Mouse (Mus musculus): ENCODE results near the gene Rnf24. TPM values are rescaled to one million over a fixed set of nuclear protein-coding genes. Genes with fewer than 3 reads are reported as not detected.

Rnf24 gene
- polyA plus RNA-seq, 1 experiment from 2014 or later, result 9.7 TPM

GRCm38 (mm10) chr2:131290669-131291068, 62.0 kb downstream of the Rnf24 start:
- Histone ChIP-seq H3K9me3 (no peaks in the 10 kb centered on the region), H3K36me3 (replicated peaks) (peaks cover 96% of the 10 kb centered on the region)

GRCm38 (mm10) chr2:131286276-131286675, 66.4 kb downstream of the Rnf24 start:
- Histone ChIP-seq H3K9me3 (no peaks in the 10 kb centered on the region), H3K4me3 (no peak overlapping the region), H3K4me1 (no peaks in the 10 kb centered on the region), H3K27me3 (replicated peaks; ENCODE audit: low read depth, poor library complexity, severe bottlenecking) (no peaks in the 10 kb centered on the region), H3K36me3 (replicated peaks) (peaks cover 92% of the 10 kb centered on the region), H3K27ac (replicated peaks) (no peak overlapping the region)
- no peak for DNase-seq (ENCODE audit: low spot score)
- 95% methylated on average over 1 of the region's 1 CpGs for WGBS

More at GRCm38 (mm10) chr2:131290669-131291068, 62.0 kb downstream of the Rnf24 start:
- Histone ChIP-seq H3K4me3 (no peak overlapping the region), H3K27ac (replicated peaks) (no peak overlapping the region), H3K4me1 (no peaks in the 10 kb centered on the region), H3K27me3 (replicated peaks; ENCODE audit: low read depth, poor library complexity, severe bottlenecking) (no peaks in the 10 kb centered on the region)
- no peak for DNase-seq (ENCODE audit: low spot score)

GRCm38 (mm10) chr2:131281596-131281995, 71.1 kb downstream of the Rnf24 start:
- WGBS, result 81% methylated on average over 1 of the region's 1 CpGs
- DNase-seq (ENCODE audit: low spot score), result no peak
- no peaks in the 10 kb centered on the region for H3K4me1 ChIP-seq
- H3K27me3 ChIP-seq (replicated peaks; ENCODE audit: low read depth, poor library complexity, severe bottlenecking), result no peaks in the 10 kb centered on the region
- H3K4me3 ChIP-seq, result no peak overlapping the region
- no peak overlapping the region for H3K27ac ChIP-seq (replicated peaks)
- no peaks in the 10 kb centered on the region for H3K9me3 ChIP-seq
- peaks cover 96% of the 10 kb centered on the region for H3K36me3 ChIP-seq (replicated peaks)

GRCm38 (mm10) chr2:131276722-131277121, 76.0 kb downstream of the Rnf24 start:
- Histone ChIP-seq H3K4me3 (no peak overlapping the region), H3K27ac (replicated peaks) (no peak overlapping the region), H3K9me3 (no peaks in the 10 kb centered on the region), H3K4me1 (no peaks in the 10 kb centered on the region), H3K36me3 (replicated peaks) (peaks cover 87% of the 10 kb centered on the region), H3K27me3 (replicated peaks; ENCODE audit: low read depth, poor library complexity, severe bottlenecking) (no peaks in the 10 kb centered on the region)
- 92% methylated on average over 5 of the region's 5 CpGs for WGBS
- DNase-seq (ENCODE audit: low spot score), result no peak

GRCm38 (mm10) chr2:131275493-131275892, 77.2 kb downstream of the Rnf24 start:
- no peak for DNase-seq (ENCODE audit: low spot score)
- Histone ChIP-seq H3K27ac (replicated peaks) (no peak overlapping the region), H3K27me3 (replicated peaks; ENCODE audit: low read depth, poor library complexity, severe bottlenecking) (no peaks in the 10 kb centered on the region), H3K4me1 (no peaks in the 10 kb centered on the region), H3K9me3 (no peaks in the 10 kb centered on the region), H3K4me3 (no peak overlapping the region), H3K36me3 (replicated peaks) (peaks cover 87% of the 10 kb centered on the region)
- WGBS, result 98% methylated on average over 3 of the region's 3 CpGs

- H3K27me3 ChIP-seq (replicated peaks; ENCODE audit: low read depth, poor library complexity, severe bottlenecking), result no peaks in the 10 kb centered on the region
- DNase-seq (ENCODE audit: low spot score), result no peak
- no peak overlapping the region for H3K4me3 ChIP-seq
- H3K27ac ChIP-seq (replicated peaks), result no peak overlapping the region
- H3K36me3 ChIP-seq (replicated peaks), result peaks cover 32% of the 10 kb centered on the region
- WGBS, result 84% methylated on average over 2 of the region's 2 CpGs
- peaks cover 36% of the 10 kb centered on the region for H3K4me1 ChIP-seq
- no peaks in the 10 kb centered on the region for H3K9me3 ChIP-seq
Observed at GRCm38 (mm10) chr2:131265056-131265455, 87.6 kb downstream of the Rnf24 start.

GRCm38 (mm10) chr2:131264027-131264426, 88.7 kb downstream of the Rnf24 start:
- no peaks in the 10 kb centered on the region for H3K27me3 ChIP-seq (replicated peaks; ENCODE audit: low read depth, poor library complexity, severe bottlenecking)
- H3K4me3 ChIP-seq, result peak overlapping the region; percentile 90
- peaks cover 36% of the 10 kb centered on the region for H3K4me1 ChIP-seq
- no peak for DNase-seq (ENCODE audit: low spot score)
- H3K27ac ChIP-seq (replicated peaks), result no peak overlapping the region
- no peaks in the 10 kb centered on the region for H3K9me3 ChIP-seq
- peaks cover 22% of the 10 kb centered on the region for H3K36me3 ChIP-seq (replicated peaks)
- WGBS, result 84% methylated on average over 6 of the region's 6 CpGs

- Histone ChIP-seq H3K36me3 (replicated peaks) (peaks cover 17% of the 10 kb centered on the region), H3K27ac (replicated peaks) (peak overlapping the region; percentile 99), H3K4me3 (peak overlapping the region; percentile 90), H3K27me3 (replicated peaks; ENCODE audit: low read depth, poor library complexity, severe bottlenecking) (no peaks in the 10 kb centered on the region), H3K9me3 (no peaks in the 10 kb centered on the region), H3K4me1 (peaks cover 36% of the 10 kb centered on the region)
- under 1% methylated on average over 59 of the region's 59 CpGs for WGBS
- peak; percentile 37 for DNase-seq (ENCODE audit: low spot score)
Observed at GRCm38 (mm10) chr2:131262680-131263670, 89.7 kb downstream of the Rnf24 start.

GRCm38 (mm10) chr2:131262213-131262672, 90.4 kb downstream of the Rnf24 start, which contains the start of gene Pank2:
Pank2 (plus strand) TSS chr2:131262495.
- Histone ChIP-seq H3K27me3 (replicated peaks; ENCODE audit: low read depth, poor library complexity, severe bottlenecking) (no peaks in the 10 kb centered on the region), H3K27ac (replicated peaks) (peak within 1 kb of the TSS; percentile 99), H3K36me3 (replicated peaks) (peaks cover 10% of the 10 kb centered on the region; the same call in 1 of the 2 replicates), H3K4me1 (peaks cover 36% of the 10 kb centered on the region), H3K4me3 (peak within 1 kb of the TSS; percentile 90), H3K9me3 (no peaks in the 10 kb centered on the region)
- peak; percentile 99 for DNase-seq (ENCODE audit: low spot score)
- under 1% methylated on average over 49 of the region's 49 CpGs for WGBS

GRCm38 (mm10) chr2:131261481-131262212, 91.0 kb downstream of the Rnf24 start:
- Histone ChIP-seq H3K36me3 (replicated peaks) (peaks cover 10% of the 10 kb centered on the region; the same call in 1 of the 2 replicates), H3K27ac (replicated peaks) (peak overlapping the region; percentile 99), H3K4me3 (peak overlapping the region; percentile 90), H3K27me3 (replicated peaks; ENCODE audit: low read depth, poor library complexity, severe bottlenecking) (no peaks in the 10 kb centered on the region), H3K4me1 (peaks cover 36% of the 10 kb centered on the region), H3K9me3 (no peaks in the 10 kb centered on the region)
- WGBS, result 4% methylated on average over 10 of the region's 10 CpGs
- DNase-seq (ENCODE audit: low spot score), result no peak

- 71% methylated on average over 9 of the region's 9 CpGs for WGBS
- peaks cover 36% of the 10 kb centered on the region for H3K4me1 ChIP-seq
- H3K27me3 ChIP-seq (replicated peaks; ENCODE audit: low read depth, poor library complexity, severe bottlenecking), result no peaks in the 10 kb centered on the region
- no peaks in the 10 kb centered on the region for H3K9me3 ChIP-seq
- peak overlapping the region; percentile 99 for H3K27ac ChIP-seq (replicated peaks)
- no peak for DNase-seq (ENCODE audit: low spot score)
- peaks cover 10% of the 10 kb centered on the region; the same call in 1 of the 2 replicates for H3K36me3 ChIP-seq (replicated peaks)
- peak overlapping the region; percentile 90; the same call in 1 of the 2 replicates for H3K4me3 ChIP-seq
Observed at GRCm38 (mm10) chr2:131260544-131261307, 92.0 kb downstream of the Rnf24 start.

- 81% methylated on average over 8 of the region's 8 CpGs for WGBS
- H3K4me3 ChIP-seq, result no peak overlapping the region
- no peaks in the 10 kb centered on the region for H3K36me3 ChIP-seq (replicated peaks)
- H3K27me3 ChIP-seq (replicated peaks; ENCODE audit: low read depth, poor library complexity, severe bottlenecking), result no peaks in the 10 kb centered on the region
- H3K9me3 ChIP-seq, result no peaks in the 10 kb centered on the region
- peaks cover 27% of the 10 kb centered on the region for H3K4me1 ChIP-seq
- no peak for DNase-seq (ENCODE audit: low spot score)
- no peak overlapping the region for H3K27ac ChIP-seq (replicated peaks)
Observed at GRCm38 (mm10) chr2:131258693-131259092, 94.0 kb downstream of the Rnf24 start.

Data from embryonic facial prominence, embryonic 10.5 days (tissue).